Mouse (Mus musculus) stomach, embryonic 16.5 days (tissue): ENCODE results near the gene Aanat. TPM values are rescaled to one million over a fixed set of nuclear protein-coding genes. Genes with fewer than 3 reads are reported as not detected.

Experiments
- ATAC-seq: fragments of 200-750 bp; cut with Nextera tagmentation; 2 replicates; pipeline ENCODE4 v1.8.0; 2017; ENCODE audit warnings: moderate number of reproducible peaks, moderate TSS enrichment; ENCODE audit not compliant: insufficient read depth, low FRiP score
- H3K27ac ChIP-seq: fragments of 300-500 bp; sonication (generic); 2 replicates; pipeline ENCODE4 v1.5.1; 2014; ENCODE audit warnings: low read length
- H3K27me3 ChIP-seq: fragments of 300-500 bp; sonication (generic); 2 replicates; pipeline ENCODE4 v1.6.1; 2014; ENCODE audit warnings: low read length, control low read depth, mixed read lengths; ENCODE audit not compliant: control insufficient read depth, insufficient read depth
- H3K36me3 ChIP-seq: fragments of 300-500 bp; sonication (generic); 2 replicates; pipeline ENCODE4 v1.6.1; 2014; ENCODE audit warnings: low read length; ENCODE audit not compliant: control insufficient read depth, insufficient read depth
- H3K4me1 ChIP-seq: fragments of 300-500 bp; sonication (generic); 2 replicates; pipeline ENCODE4 v1.6.1; 2014; ENCODE audit warnings: low read length, control low read depth, mixed read lengths; ENCODE audit not compliant: control insufficient read depth, insufficient read depth
- H3K4me2 ChIP-seq: fragments of 300-500 bp; sonication (generic); 2 replicates; pipeline ENCODE4 v1.6.1; 2014; ENCODE audit warnings: low read depth, low read length, mixed read lengths
- H3K4me3 ChIP-seq: fragments of 300-500 bp; sonication (generic); replicated peaks from 2 replicates; pipeline ENCODE4 v1.5.1; 2014; ENCODE audit warnings: mild to moderate bottlenecking, low read length
- H3K9ac ChIP-seq: fragments of 300-500 bp; sonication (generic); 2 replicates; pipeline ENCODE4 v1.6.1; 2014; ENCODE audit warnings: low read length
- H3K9me3 ChIP-seq: fragments of 300-500 bp; sonication (generic); replicated peaks from 2 replicates; pipeline ENCODE4 v1.6.1; 2016; ENCODE audit warnings: low read length, control low read depth; ENCODE audit not compliant: control insufficient read depth
- WGBS: fragments of 180-500 bp; shearing (Covaris S2); extraction: QIAGEN DNeasy Blood & Tissue Kit; methylation state at CpG from one replicate; pipeline ENCODE4 v1.1.7; 2014; 5-methylcytosine and 5-hydroxymethylcytosine counted together
- polyA plus RNA-seq: library from polyadenylated mRNA; unstranded; fragments of >200 nt; fragmentation: Nextera tagmentation; extraction: Ambion mirVana; gene quantifications from 2 replicates; pipeline ENCODE4 v1.2.1, GENCODE M21; 2015

Aanat gene
- polyA plus RNA-seq, 1 experiment from 2014 or later, result not detected

GRCm38 (mm10) chr11:116571767-116572679, 14.2 kb upstream of the Aanat start:
- no peak for ATAC-seq
- no peak overlapping the region for H3K27ac ChIP-seq

DNA sequence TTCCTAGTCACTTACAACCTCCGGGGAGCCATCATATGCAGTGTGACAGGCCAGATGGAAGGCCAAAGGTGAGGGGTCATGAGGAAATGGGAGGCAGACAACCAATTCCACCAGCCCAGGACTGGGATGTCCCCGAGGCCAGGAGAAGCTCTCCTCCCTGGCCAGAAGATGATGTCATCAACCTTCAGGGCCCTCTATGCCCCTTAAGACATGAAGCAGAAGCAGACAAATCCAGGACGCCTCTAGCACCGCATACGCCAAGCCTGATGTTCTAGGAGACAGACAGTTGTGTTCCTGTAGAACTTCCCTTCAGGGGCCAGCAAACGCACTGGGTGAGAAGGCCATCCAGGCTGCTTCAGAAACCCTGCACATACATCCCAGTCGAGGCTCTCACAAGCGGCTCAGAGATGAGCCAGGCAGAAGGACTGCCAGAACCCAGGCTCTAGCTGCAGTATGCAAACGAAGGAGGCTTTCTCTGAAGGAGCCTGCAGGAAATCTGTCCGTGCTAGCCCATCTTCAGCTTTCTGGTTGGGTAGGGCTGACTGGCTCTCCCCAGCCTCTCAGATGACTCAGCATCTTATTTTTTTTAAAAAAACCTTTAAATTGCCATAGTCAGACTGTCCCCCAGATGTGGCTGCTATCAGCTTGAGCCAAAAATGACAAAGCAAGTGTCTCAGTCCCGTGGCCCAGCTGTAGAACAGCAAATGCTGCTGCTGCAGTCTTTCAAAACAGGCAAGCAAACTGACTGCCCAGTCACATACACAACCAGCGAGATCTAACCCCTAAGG, 13.3 kb upstream of the Aanat start:
- Histone ChIP-seq H3K27me3 (no peaks in the 10 kb centered on the region), H3K4me2 (no peak overlapping the region), H3K4me3 (no peak overlapping the region), H3K9ac (peak overlapping the region; percentile 27; the same call in 1 of the 2 replicates), H3K27ac (no peak overlapping the region; the same call in 1 of the 2 replicates), H3K9me3 (no peaks in the 10 kb centered on the region), H3K36me3 (no peaks in the 10 kb centered on the region), H3K4me1 (peaks cover 26% of the 10 kb centered on the region)
- WGBS, result 46% methylated on average over 12 of the region's 12 CpGs
- 0 out of 2 replicates have a peak, but pooled peaks have one; percentile 9 for ATAC-seq

More at GRCm38 (mm10) chr11:116571767-116572679, 14.2 kb upstream of the Aanat start:
- 65% methylated on average over 19 of the region's 19 CpGs for WGBS
- H3K4me3 ChIP-seq, result no peak overlapping the region
- no peaks in the 10 kb centered on the region for H3K27me3 ChIP-seq
- peaks cover 24% of the 10 kb centered on the region for H3K4me1 ChIP-seq
- no peaks in the 10 kb centered on the region for H3K9me3 ChIP-seq
- H3K9ac ChIP-seq, result no peak overlapping the region
- no peaks in the 10 kb centered on the region for H3K36me3 ChIP-seq
- no peak overlapping the region for H3K4me2 ChIP-seq

GRCm38 (mm10) chr11:116574486-116574885, 11.7 kb upstream of the Aanat start:
- WGBS, result 57% methylated on average over 6 of the region's 6 CpGs

DNA sequence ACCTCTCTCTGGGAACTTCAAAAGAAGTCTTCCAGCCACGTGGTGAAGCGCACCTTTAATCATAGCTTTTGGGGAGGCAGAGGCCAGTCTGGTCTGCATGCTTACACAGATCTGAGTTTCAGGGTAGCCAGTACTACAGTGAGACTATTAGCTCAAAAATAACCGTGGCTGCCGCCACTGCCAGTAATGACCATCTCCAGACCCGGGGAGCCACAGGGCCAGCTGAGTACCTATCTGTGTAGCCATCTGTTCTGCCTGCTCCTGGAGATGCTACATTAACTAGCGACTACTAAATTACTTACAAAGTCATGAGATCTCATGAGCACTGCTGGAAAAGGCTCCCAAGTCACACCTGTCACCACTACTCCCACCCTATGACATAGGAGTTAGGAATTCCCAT, 11.2 kb upstream of the Aanat start:
- ATAC-seq, result no peak
- no peaks in the 10 kb centered on the region for H3K27me3 ChIP-seq

More at GRCm38 (mm10) chr11:116574486-116574885, 11.7 kb upstream of the Aanat start:
- no peaks in the 10 kb centered on the region for H3K27me3 ChIP-seq
- no peak overlapping the region for H3K9ac ChIP-seq
- no peak overlapping the region for H3K4me2 ChIP-seq
- H3K36me3 ChIP-seq, result no peaks in the 10 kb centered on the region
- no peak overlapping the region for H3K27ac ChIP-seq
- H3K9me3 ChIP-seq, result no peaks in the 10 kb centered on the region
- H3K4me3 ChIP-seq, result no peak overlapping the region
- ATAC-seq, result no peak
- H3K4me1 ChIP-seq, result peaks cover 26% of the 10 kb centered on the region

GRCm38 (mm10) chr11:116575396-116575795, 10.8 kb upstream of the Aanat start:
- H3K9me3 ChIP-seq, result no peaks in the 10 kb centered on the region
- 80% methylated on average over 2 of the region's 2 CpGs for WGBS
- no peak overlapping the region for H3K9ac ChIP-seq
- no peak overlapping the region for H3K4me2 ChIP-seq
- H3K36me3 ChIP-seq, result no peaks in the 10 kb centered on the region
- no peak for ATAC-seq
- peaks cover 31% of the 10 kb centered on the region for H3K4me1 ChIP-seq
- no peaks in the 10 kb centered on the region for H3K27me3 ChIP-seq
- no peak overlapping the region for H3K4me3 ChIP-seq
- H3K27ac ChIP-seq, result no peak overlapping the region

More for the DNA sequence above, 11.2 kb upstream of the Aanat start:
- Histone ChIP-seq H3K9me3 (no peaks in the 10 kb centered on the region), H3K36me3 (no peaks in the 10 kb centered on the region), H3K27ac (no peak overlapping the region), H3K4me2 (no peak overlapping the region), H3K9ac (no peak overlapping the region), H3K4me3 (no peak overlapping the region), H3K4me1 (peaks cover 28% of the 10 kb centered on the region)
- WGBS, result 76% methylated on average over 6 of the region's 6 CpGs

GRCm38 (mm10) chr11:116579280-116579679, 7.0 kb upstream of the Aanat start:
- no peak overlapping the region for H3K4me3 ChIP-seq
- H3K9ac ChIP-seq, result no peak overlapping the region
- H3K4me2 ChIP-seq, result no peak overlapping the region
- H3K36me3 ChIP-seq, result no peaks in the 10 kb centered on the region
- 96% methylated on average over 3 of the region's 3 CpGs for WGBS
- H3K4me1 ChIP-seq, result peaks cover 19% of the 10 kb centered on the region; the same call in 1 of the 2 replicates
- no peaks in the 10 kb centered on the region for H3K27me3 ChIP-seq
- H3K27ac ChIP-seq, result no peak overlapping the region
- no peaks in the 10 kb centered on the region for H3K9me3 ChIP-seq
- ATAC-seq, result no peak

DNA sequence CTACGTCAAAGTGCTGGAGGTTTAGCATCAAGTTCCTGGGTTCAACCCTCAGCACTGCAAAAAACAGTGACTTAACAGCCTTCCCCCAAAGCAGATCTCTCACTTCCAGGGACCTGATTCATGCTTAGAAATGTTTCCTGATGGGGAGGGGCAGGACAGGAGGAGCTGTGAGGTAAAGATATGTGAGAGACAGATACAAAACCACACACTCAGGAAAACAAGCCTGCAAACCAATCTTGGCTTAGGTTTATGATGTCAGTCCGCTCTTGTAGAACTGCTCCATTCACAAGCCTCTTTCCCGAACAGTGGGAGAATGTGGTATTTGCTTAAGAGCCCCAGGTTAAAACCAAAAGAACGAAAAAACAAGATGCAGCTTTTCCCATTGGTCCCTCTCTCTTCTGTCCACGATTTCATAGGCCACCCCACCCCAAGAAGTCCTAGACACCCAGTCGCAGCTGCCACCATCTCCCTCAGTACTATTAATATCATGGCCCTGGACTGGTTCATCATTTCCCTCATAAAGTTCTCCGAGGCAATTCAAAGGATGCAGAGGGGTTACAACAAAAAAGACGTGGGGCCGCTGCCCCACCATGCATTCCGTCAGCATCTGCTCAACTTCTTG, 6.1 kb upstream of the Aanat start:
- H3K4me2 ChIP-seq, result peak overlapping the region; percentile 89
- peak overlapping the region; percentile 81 for H3K9ac ChIP-seq
- no peak for ATAC-seq
- peaks cover 19% of the 10 kb centered on the region; the same call in 1 of the 2 replicates for H3K4me1 ChIP-seq
- H3K36me3 ChIP-seq, result no peaks in the 10 kb centered on the region
- H3K4me3 ChIP-seq, result peak overlapping the region; percentile 94
- no peaks in the 10 kb centered on the region for H3K9me3 ChIP-seq
- H3K27ac ChIP-seq, result no peak overlapping the region
- 24% methylated on average over 10 of the region's 10 CpGs for WGBS
- no peaks in the 10 kb centered on the region for H3K27me3 ChIP-seq

DNA sequence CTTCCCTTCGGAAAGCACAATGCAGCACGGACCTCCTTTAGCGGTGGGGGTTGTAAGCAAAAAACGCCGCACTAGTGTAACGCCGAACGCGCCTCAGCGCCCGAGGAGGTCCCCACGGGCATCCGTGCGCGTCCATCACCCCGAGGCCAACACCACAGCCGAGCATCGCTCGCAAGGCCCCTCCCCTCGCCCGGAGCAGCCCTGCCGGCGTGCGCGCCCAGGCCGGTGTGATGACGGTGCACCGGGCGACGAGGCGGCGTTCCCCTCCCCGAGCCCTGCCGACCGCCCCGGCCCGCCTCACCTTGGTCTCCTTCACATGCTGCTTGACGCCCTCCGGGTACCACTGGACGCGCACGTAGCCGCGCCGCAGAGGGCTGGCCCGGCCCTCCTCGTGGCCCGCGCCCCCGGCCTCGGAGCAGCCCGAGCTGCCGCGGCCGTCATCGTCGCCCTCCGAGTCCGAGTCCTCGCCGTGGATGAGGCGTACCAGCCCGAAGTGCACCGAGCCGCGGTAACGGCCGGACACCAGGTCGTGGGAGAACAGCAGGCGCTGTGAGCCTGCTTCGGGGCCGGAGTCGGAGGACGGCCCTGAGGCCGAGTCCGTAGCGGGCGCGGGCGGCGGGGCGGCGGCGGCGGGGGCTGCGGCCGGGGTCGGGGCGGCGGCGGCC, 5.4 kb upstream of the Aanat start:
- Histone ChIP-seq H3K4me1 (peaks cover 19% of the 10 kb centered on the region; the same call in 1 of the 2 replicates), H3K9me3 (no peaks in the 10 kb centered on the region), H3K27me3 (no peaks in the 10 kb centered on the region), H3K4me3 (peak overlapping the region; percentile 94), H3K36me3 (no peaks in the 10 kb centered on the region), H3K9ac (peak overlapping the region; percentile 81), H3K4me2 (peak overlapping the region; percentile 89), H3K27ac (peak overlapping the region; percentile 43)
- under 1% methylated on average over 90 of the region's 91 CpGs for WGBS
- peak; percentile 66 for ATAC-seq
